Mouse (Mus musculus) hematopoietic stem cell, adult 5-6 weeks (primary cell): Measurements from ENCODE around the gene Gdap2. TPM values are rescaled to one million over a fixed set of nuclear protein-coding genes. Genes with fewer than 3 reads are reported as not detected.

Source experiments
- ATAC-seq, 2 experiments: fragments of 125-278 bp in 1 of 2; replicated peaks in 1 of 2; 2 replicates each; pipeline ENCODE4 v1.8.0; 2016 to 2017; ENCODE audit warnings: inconsistent platforms in 2 of 2, mild to moderate bottlenecking in 2 of 2, moderate number of reproducible peaks in 2 of 2, low read depth in 1 of 2, moderate TSS enrichment in 1 of 2; ENCODE audit not compliant: low FRiP score in 2 of 2, poor library complexity in 2 of 2, severe bottlenecking in 2 of 2, insufficient read depth in 1 of 2, low TSS enrichment in 1 of 2
- total RNA-seq: library from RNA; stranded (forward); fragments of 172-1452, 232-1000 nt; gene quantifications from 2 replicates; pipeline ENCODE4 v1.2.3, GENCODE M21; 2017

Gene Gdap2
- total RNA-seq: 20.6 and 29.4 TPM in 2 replicates

- ATAC-seq: peak; percentile 97 to 98
Observed at GRCm38 (mm10) chr3:100162315-100163105, at the start of gene Gdap2, which contains the start of gene Wdr3. Gene Gdap2, plus strand, starts transcription at chr3:100162381. Gene Wdr3, minus strand, starts transcription at chr3:100162407.

GRCm38 (mm10) chr3:100118681-100119080, 43.5 kb upstream of the Gdap2 start:
- no peak for ATAC-seq

- no peak for ATAC-seq
Observed at GRCm38 (mm10) chr3:100121961-100122360, 40.2 kb upstream of the Gdap2 start.

- no peak for ATAC-seq
Observed at GRCm38 (mm10) chr3:100122445-100122844, 39.7 kb upstream of the Gdap2 start.

- ATAC-seq: no peak
Observed at GRCm38 (mm10) chr3:100160682-100161445, 1.3 kb upstream of the Gdap2 start.

- no peak for ATAC-seq
Observed at GRCm38 (mm10) chr3:100161665-100162314, 391 bp upstream of the Gdap2 start.

GRCm38 (mm10) chr3:100163556-100163955, 1.4 kb downstream of the Gdap2 start:
- no peak for ATAC-seq

- ATAC-seq: no peak
Observed at GRCm38 (mm10) chr3:100164991-100165390, 2.8 kb downstream of the Gdap2 start.

- ATAC-seq: 0 out of 4 replicates have a peak, but pooled peaks of 1 of the 2 experiments have one; percentile 32
Observed at GRCm38 (mm10) chr3:100176031-100176430, 13.8 kb downstream of the Gdap2 start.

- ATAC-seq: no peak
Observed at GRCm38 (mm10) chr3:100180471-100180870, 18.3 kb downstream of the Gdap2 start.

- peak in 1 of 2 experiments; percentile 48; a peak in 1 of 4 replicates for ATAC-seq
Observed at GRCm38 (mm10) chr3:100189444-100189843, 27.3 kb downstream of the Gdap2 start.

GRCm38 (mm10) chr3:100189861-100190260, 27.7 kb downstream of the Gdap2 start:
- no peak for ATAC-seq

- 0 out of 4 replicates have a peak, but pooled peaks of 1 of the 2 experiments have one; percentile 32 for ATAC-seq
Observed at GRCm38 (mm10) chr3:100194210-100194609, 32.0 kb downstream of the Gdap2 start.

- no peak for ATAC-seq
Observed at GRCm38 (mm10) chr3:100201554-100201953, 39.4 kb downstream of the Gdap2 start.

- no peak for ATAC-seq
Observed at GRCm38 (mm10) chr3:100206973-100207372, 44.8 kb downstream of the Gdap2 start.

- ATAC-seq: no peak
Observed at GRCm38 (mm10) chr3:100215469-100215868, 53.3 kb downstream of the Gdap2 start.

- ATAC-seq: no peak
Observed at GRCm38 (mm10) chr3:100225326-100225959, 63.3 kb downstream of the Gdap2 start.
